Mouse (Mus musculus) thymus, adult 2 months (tissue): ENCODE measurements at regions not wholly inside any gene's neighbourhood (a gene's known extent, or its start where the extent isn't known, plus 50 kb on each side); places are given as distances from the start of the nearest gene placed in this dataset.

Experiments
- CTCF ChIP-seq: fragments of 200-500 bp; IDR thresholded peaks from 2 replicates; pipeline ENCODE4 v1.5.1; 2012; ENCODE audit warnings: mild to moderate bottlenecking, control low read depth, low read length, moderate library complexity, borderline replicate concordance; ENCODE audit not compliant: control insufficient read depth, poor library complexity, insufficient read depth; ENCODE audit errors: extremely low read depth
- POLR2A ChIP-seq: fragments of 200-500 bp; IDR thresholded peaks from 2 replicates; pipeline ENCODE4 v1.6.1; 2012; ENCODE audit warnings: mild to moderate bottlenecking, low read length, control low read depth, moderate library complexity; ENCODE audit not compliant: control insufficient read depth, poor library complexity, insufficient read depth; ENCODE audit errors: extremely low read depth

- TF ChIP-seq CTCF (no peak), POLR2A (no peak)
Observed at GRCm38 (mm10) chr12:25164724-25165123, 67.8 kb upstream of the Id2 start.
